Mouse (Mus musculus) retina, adult 2 months (tissue): Measurements from ENCODE around the gene Med17.
A peak's percentile ranks its signal among the peaks of the same experiment; 100 is the strongest.
"Not testable (repeated sequence)": the region's sequence is repeated elsewhere in the genome, so short reads cannot be mapped to it uniquely, and the experiment has no call there.

Source experiments
- DNase-seq: peaks from one replicate; pipeline ENCODE4 v3.0.0-alpha.2; 2012; ENCODE audit warnings: low read depth, low spot score

Gene Med17

GRCm38 (mm10) chr9:15279649-15280490 lies at the start of gene Med17:
Med17 (minus strand) TSS chr9:15279931.
- DNase-seq, result peak; percentile 89

- DNase-seq, result no peak
Measured at GRCm38 (mm10) chr9:15318170-15318742, 38.5 kb upstream of the Med17 start.

GRCm38 (mm10) chr9:15317223-15318169 lies 37.8 kb upstream of the Med17 start:
- no peak for DNase-seq

- not testable (repeated sequence) for DNase-seq
Measured at GRCm38 (mm10) chr9:15316296-15316695, 36.6 kb upstream of the Med17 start.

GRCm38 (mm10) chr9:15314619-15315018 lies 34.9 kb upstream of the Med17 start:
- DNase-seq, result no peak

- no peak for DNase-seq
Measured at GRCm38 (mm10) chr9:15313633-15314032, 33.9 kb upstream of the Med17 start.

GRCm38 (mm10) chr9:15312054-15312735 lies 32.5 kb upstream of the Med17 start:
- no peak for DNase-seq

- DNase-seq, result no peak
Measured at GRCm38 (mm10) chr9:15310179-15310578, 30.4 kb upstream of the Med17 start.

GRCm38 (mm10) chr9:15309425-15309824 lies 29.7 kb upstream of the Med17 start:
- no peak for DNase-seq

- DNase-seq, result no peak
Measured at GRCm38 (mm10) chr9:15308254-15308653, 28.5 kb upstream of the Med17 start.

GRCm38 (mm10) chr9:15307257-15307656 lies 27.5 kb upstream of the Med17 start:
- DNase-seq, result no peak

GRCm38 (mm10) chr9:15306398-15307119 lies 26.8 kb upstream of the Med17 start, which contains the start of gene 4931406C07Rik:
4931406C07Rik (minus strand) TSS chr9:15306448.
- DNase-seq, result no peak

GRCm38 (mm10) chr9:15305503-15306397 lies 26.0 kb upstream of the Med17 start, which contains the start of gene Taf1d:
Taf1d (plus strand) TSS chr9:15306214.
- peak; percentile 87 for DNase-seq

- no peak for DNase-seq
Measured at GRCm38 (mm10) chr9:15302881-15303280, 23.1 kb upstream of the Med17 start.

GRCm38 (mm10) chr9:15302006-15302405 lies 22.3 kb upstream of the Med17 start:
- DNase-seq, result not testable (repeated sequence)

GRCm38 (mm10) chr9:15301399-15301798 lies 21.7 kb upstream of the Med17 start:
- DNase-seq, result no peak

- DNase-seq, result no peak
Measured at GRCm38 (mm10) chr9:15300056-15300455, 20.3 kb upstream of the Med17 start.

- DNase-seq, result no peak
Measured at GRCm38 (mm10) chr9:15298451-15298850, 18.7 kb upstream of the Med17 start.

- DNase-seq, result no peak
Measured at GRCm38 (mm10) chr9:15297112-15297511, 17.4 kb upstream of the Med17 start.
